Mouse (Mus musculus): ENCODE data around the gene Serping1.

- 0 out of 2 replicates have a peak, but pooled peaks have one; percentile 4 for TF ChIP-seq POLR2A (IDR thresholded peaks at IDR 0.05; ENCODE audit: extremely low read depth, insufficient read depth, low read length)
- TF ChIP-seq CTCF (IDR thresholded peaks at IDR 0.05; ENCODE audit: extremely low read depth, insufficient read depth, low read length) = no peak
These were observed 32.6 kb downstream of the Serping1 start for GRCm38 (mm10) chr2:84742451-84743283.

Measured in cortical plate, adult 2 months (tissue).